Mouse (Mus musculus) kidney, postnatal 4 days (tissue): Measurements from ENCODE around the gene Fut2.

Source experiments
- DNase-seq, 2 experiments: peaks; one replicate each; pipeline ENCODE4 v3.0.0; 2021; ENCODE audit warnings: mixed read lengths in 2 of 2

Fut2 gene

DNA sequence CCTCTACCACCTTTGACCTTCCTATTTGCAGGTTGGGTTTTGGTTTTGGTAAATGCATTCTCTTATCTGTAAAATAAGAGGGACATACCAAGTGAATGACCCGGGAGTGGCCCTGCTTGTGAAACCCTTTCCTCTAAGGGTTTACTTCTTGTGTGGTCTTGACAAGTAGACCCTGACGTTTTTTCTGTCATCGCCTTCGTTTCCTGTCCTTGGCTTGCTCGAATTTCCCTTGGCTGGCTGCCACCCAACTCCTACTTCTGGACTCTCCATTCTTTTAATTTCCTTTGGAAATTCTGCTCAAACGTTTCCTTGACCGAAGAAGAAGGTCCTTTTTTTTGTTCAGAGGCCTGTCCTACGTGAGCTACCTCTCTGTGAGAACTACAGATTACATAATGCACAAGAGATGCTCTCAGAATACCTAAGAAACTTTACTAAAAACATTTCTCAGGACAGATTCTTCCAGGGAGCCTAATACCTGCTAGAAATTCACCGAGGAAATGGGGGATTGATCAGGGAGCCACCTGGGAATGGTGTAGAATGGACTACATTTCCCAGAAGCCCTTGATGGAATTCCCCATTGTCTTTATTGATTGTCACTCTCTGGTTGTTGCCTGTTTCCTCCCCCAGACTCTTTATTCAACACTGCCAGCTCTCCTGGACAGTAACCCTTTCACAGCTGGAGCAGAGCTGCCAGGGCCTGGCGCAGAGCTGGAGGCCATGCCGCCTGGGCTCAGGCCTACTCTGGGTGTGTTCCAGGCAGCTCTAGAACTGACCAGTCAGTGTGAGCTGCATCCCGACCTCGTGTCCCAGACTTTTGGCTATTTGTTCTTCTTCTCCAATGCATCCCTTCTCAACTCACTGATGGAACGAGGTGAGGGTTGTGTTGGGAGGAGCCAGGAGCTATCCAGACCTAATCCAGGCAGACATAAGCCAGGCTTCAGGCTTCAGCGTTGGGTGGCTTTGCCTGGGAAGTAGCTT lies 30.2 kb downstream of the Fut2 start:
- peak; percentile 83 to 89 for DNase-seq

DNA sequence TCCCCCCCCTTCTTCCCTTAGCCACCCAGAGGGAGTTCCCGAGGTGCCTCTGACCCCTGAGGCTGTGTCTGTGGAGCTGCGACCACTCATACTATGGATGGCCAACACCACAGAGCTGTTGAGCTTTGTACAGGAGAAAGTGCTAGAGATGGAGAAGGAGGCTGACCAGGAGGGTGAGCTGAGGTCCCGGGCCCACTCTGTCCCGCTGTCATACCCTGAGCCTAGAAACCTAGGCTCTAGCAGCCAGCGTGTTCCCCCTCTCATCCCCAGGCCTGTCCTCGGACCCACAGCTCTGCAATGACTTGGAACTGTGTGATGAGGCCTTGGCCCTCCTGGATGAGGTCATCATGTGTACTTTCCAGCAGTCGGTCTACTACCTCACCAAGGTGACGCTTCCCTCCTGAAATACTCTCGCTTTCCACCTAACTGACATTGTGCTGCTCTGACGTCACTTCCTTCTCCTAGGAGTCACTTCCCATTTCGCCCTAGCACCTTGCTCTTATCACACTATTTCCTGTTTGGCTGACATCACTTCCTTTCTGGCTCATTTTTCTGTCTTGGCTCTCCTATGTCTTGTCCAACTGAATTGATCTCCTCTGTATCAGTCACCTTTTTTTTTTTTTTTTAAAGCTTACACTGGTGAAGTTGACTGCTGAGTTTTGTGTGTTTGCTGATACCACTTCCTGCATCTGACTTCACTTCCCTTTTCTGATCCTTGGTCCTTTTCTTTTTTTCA lies 31.1 kb downstream of the Fut2 start:
- no peak for DNase-seq

- DNase-seq, result peak; percentile 70 to 81
Observed at GRCm38 (mm10) chr7:45632499-45632898, 33.7 kb downstream of the Fut2 start.

DNA sequence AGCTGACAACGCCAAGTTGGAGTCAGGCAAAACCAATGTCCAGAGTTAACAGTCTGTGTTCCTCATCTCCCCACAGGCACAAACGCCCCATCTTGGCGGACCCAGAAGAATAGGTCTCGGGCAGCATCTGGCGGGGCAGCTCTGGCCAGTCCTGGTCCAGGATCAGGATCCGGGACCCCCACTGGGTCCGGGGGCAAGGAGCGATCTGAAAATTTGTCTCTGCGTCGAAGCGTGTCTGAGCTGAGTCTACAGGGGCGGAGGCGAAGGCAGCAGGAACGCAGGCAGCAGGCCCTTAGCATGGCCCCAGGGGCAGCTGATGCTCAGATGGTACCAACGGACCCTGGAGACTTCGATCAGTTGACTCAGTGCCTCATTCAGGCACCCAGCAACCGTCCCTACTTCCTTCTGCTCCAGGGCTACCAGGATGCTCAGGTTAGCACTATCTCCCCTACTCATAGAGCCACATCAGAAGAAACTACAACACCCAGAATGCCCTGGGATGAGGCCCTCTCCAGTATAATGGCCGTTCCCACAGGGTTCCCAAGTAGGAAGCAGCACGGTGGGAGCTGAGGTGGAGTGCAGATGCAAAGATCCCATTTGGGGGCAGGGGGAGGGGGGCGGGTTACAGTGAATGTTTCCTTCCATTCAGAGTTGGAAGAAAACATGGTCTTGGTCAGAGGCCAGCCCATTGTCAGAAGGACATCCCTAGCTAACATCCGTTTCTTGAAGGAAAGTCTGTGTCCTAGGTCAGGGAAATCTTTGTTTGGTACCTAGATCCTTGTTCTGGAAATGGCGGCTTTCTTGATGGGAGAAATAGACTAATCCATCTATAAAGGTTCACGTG lies 35.9 kb downstream of the Fut2 start:
- no peak for DNase-seq

DNA sequence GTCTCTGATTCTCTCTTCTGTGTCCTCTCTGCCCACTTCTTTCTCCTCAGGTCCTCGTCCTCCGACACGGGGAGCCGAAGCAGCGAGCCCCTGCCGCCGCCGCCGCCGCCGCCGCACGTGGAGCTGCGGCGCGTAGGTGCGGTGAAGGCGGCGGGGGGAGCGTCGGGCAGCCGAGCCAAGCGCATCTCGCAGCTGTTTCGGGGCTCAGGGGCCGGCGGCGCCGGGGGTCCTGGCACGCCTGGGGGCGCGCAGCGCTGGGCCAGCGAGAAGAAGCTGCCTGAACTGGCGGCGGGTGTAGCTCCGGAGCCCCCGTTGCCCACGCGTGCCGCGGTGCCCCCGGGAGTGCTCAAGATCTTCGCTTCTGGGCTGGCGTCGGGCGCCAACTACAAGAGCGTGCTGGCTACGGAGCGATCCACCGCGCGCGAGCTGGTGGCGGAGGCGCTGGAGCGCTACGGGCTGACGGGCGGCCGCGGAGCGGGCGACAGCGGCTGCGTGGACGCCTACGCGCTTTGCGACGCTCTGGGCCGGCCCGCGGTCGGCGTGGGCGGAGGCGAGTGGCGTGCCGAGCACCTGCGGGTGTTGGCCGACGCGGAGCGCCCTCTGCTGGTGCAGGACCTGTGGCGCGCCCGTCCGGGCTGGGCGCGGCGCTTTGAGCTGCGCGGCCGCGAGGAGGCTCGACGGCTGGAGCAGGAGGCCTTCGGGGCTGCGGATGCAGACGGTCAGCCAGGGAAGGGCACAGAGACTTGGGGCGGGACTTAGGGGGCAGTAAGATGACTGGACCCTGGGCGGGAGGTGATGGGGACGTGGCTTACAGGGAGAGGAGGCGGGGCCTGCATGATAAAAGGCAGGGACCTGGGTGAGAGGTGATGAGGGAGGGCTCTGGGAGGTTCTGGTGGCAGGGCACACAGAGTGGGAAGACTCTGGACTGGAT lies 37.6 kb downstream of the Fut2 start:
- peak; percentile 95 to 96 for DNase-seq

DNA sequence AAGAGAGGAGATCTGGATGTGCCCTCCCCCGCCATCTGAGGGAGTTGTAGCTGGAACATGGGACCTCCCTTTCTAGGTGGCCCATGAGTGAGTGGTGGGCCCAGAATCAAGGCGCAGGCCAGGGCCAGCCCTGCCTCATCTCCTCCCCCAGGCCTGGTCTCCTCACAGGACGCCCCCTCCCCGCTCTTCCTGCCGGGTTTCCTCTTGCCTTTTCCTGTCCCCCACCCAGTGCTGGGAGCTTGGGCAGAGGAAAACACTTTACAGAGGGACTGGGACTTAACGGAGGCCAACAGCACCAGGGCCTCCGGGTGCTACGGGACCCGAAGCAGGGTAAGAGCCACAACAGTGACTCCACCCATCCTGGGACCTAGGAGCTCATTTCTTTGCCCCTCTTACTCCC lies 38.9 kb downstream of the Fut2 start, which contains the start of gene Rasip1:
Gene Rasip1 (plus strand): TSS at position 228 of the 400 bp plus-strand sequence.
- peak; percentile 50 to 74 for DNase-seq

- no peak for DNase-seq
Observed at GRCm38 (mm10) chr7:45626571-45627076, 39.6 kb downstream of the Fut2 start.

- DNase-seq, result no peak
Observed at GRCm38 (mm10) chr7:45625481-45625880, 40.7 kb downstream of the Fut2 start.

GRCm38 (mm10) chr7:45624718-45625117 lies 41.5 kb downstream of the Fut2 start:
- DNase-seq, result no peak

DNA sequence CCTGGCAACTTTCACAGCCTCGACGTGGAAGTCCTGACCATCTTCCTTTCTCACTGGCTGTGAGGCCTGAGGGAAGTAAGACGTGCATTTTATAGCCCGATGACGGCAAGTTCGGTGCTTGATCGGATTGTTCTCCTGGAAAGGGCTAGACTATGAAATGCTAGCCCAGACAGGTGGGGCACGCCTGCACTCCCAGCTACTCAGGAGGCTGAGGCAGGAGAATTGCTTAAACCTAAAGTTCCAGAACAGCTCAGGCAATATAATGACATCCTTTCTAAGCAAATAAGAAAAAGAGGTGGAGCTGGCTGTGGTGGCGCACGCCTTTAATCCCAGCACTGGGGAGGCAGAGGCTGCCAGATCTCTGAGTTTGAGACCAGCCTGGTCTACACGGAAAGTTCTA lies 42.7 kb downstream of the Fut2 start:
- no peak for DNase-seq

DNA sequence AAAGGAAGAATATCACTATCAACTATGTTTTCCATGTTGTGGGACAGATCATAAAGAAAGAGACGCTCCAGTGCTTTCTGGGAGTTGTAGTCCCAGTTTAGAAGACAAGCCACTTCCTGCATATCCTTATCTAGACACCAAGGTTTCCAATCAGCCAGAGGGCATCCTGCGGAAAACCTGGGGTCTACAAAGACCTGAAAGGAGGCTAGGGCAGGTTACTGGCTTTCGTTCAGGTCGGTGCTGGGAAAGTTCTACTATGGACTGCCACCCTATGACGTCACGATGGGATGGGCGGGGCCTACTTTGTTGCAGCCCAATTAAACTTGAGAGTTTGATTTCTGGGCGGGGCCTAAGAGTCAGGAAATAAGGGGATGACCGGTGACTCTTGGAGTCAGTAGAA lies 44.8 kb downstream of the Fut2 start, which contains the start of gene Izumo1:
Gene Izumo1 (plus strand): TSS at position 369 of the 400 bp plus-strand sequence.
- DNase-seq, result peak; percentile 72 to 79

DNA sequence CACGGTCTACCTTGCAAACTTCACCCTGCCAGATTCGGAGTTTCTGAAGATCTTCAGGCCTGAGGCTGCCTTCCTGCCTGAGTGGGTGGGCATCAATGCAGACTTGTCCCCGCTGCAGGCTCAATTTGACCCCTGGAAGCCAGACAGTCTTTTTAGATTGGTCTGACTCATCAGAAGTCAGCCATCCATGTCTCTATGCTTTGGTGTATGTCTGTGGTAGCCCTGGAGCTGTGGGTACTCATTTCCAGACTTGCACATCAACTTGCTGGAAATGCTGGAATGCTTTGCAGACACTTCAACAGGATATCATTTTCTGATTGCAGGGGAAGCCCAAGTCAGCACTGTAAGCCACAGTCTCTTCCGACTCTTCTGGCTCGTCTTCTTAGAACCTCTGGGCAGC lies 46.6 kb downstream of the Fut2 start:
- no peak for DNase-seq

GRCm38 (mm10) chr7:45618316-45618715 lies 47.9 kb downstream of the Fut2 start:
- no peak for DNase-seq

DNA sequence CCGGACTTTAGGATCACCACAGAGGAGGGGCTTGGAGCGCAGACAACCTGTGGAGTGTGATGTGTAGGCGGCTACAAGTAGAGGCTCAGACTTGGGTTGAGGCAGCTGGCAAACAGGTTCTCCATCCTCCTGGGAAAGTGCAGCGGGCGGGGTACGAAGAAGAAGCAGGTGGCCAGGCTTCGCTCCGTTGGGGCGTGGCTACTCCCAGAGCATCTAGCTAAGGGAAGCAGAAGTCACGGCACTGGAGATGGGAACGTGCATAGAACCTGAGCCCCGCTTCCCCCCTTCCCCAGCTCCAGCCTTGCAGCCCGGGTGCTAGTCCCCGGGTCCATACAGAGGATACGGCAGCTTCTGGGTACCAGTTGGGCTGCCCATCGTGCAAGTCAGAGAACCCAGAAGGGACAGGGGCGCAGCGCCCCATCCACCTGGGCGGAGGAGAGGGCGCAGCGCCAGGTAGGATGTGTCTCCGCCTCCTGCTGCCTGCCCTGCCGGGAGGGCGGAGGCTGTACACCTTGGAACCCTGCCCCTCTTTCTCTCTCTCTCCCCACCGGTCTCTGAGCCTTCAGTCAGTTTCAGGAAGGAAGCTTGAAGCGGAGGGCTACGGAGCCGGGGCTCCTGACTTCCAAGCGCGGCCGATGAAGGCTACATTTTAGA lies 49.0 kb downstream of the Fut2 start, which contains the start of gene Fut1:
Gene Fut1 (plus strand): TSS at position 248 of the 654 bp plus-strand sequence.
- peak; percentile 34 to 54 for DNase-seq

DNA sequence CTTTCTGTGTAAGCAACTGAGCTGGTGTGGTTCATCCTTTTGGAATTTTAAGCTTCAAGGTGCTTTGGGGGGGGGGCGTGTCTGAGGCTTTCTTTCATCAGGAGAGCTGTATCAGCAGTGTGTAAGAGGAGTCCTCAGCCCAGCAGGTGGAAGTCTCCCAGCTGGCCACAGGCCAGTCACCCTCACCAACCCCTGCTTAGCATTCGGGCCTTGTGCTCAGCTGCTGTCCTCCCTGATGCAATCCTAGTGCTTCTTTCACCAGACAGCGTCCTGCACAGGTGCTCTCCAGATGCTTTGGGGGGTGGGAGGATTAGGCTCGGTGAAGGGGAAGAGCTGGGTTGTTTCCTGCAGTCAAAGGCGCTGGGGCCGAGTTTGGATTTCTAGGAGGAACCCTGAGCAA lies 49.9 kb downstream of the Fut2 start:
- peak in 1 of 2 experiments; percentile 41 for DNase-seq

- no peak for DNase-seq
Observed at GRCm38 (mm10) chr7:45609511-45609910, 56.7 kb downstream of the Fut2 start.

DNA sequence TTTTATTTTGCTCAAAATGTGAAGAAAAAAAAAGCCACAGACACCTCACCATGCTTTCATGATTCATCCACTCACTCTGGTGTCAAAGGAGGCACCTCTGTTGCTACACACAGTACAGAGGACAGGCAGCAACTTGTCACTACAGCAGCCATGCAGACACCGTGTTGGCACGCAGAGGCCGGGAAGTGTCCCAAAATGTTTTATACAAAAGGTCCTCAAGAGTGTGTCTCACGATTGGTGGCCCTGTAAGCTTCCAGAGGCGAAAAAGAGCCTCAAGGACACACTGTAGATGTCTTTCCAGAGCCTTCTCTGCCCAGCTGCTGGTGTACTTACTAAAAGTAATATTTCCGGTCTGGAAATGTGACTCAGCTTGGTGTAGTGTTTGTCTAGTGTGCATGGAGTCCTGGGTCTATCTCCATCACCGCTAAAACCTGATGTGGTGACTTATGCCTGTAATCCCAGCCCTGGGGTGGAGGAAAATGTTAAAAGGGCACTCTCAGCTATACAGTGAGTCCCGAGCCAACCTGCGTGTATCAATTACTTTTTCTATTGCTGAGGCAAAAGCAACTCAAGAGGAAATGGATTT lies 60.4 kb downstream of the Fut2 start:
- no peak for DNase-seq

DNA sequence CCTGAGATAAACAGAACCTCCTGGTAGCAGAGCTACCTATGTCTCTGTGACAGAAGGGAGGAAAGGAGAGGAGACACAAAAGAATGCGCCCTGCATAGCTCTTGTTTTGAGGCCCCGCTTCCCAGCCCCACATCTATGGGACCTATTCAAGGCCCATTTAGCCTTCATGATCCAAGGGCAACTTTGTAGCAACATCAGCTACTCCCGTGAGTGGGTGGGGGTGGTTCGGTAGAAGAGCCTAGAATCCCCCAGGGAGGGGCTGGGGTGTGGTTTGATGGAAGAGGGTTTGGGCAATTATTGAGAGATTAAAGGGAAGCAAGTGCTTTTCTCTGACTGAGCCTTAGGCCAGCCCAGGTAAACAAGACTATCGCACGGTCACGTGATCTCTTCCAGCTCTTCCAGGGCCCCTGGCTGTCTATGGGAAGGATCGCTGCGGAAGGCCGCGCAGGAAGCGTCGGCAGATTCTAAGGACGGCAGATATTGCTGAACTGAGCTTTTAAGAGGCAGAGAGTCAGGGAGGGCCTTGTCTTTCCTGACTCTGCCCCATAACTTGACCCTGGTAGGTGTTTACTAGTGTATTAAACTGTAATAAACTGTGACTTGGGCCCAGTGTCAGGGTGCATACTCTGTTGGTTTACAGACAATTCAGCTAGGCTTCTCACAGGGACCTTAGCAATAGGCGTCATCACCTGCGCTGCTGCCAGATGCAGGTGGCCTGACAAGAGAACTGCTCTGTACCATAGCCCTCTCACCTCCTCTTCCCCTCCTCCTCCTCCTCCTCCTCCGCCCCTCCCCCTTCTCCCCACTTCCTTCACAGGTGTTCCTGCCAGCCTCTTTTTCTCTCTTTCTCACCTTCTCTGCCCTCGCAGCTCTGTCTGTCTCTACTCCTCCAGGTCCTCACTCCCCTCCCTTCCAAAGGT lies 67.0 kb downstream of the Fut2 start:
- DNase-seq, result no peak
